Mouse (Mus musculus) spleen, adult 2 months (tissue): ENCODE results near the gene Nrd1. TPM values are rescaled to one million over a fixed set of nuclear protein-coding genes. Genes with fewer than 3 reads are reported as not detected.

ENCODE experiments used
- DNase-seq, 2 experiments: peaks; one replicate each; pipeline versions ENCODE4 v3.0.0 to v3.0.0-alpha.2; 2012 to 2021; ENCODE audit warnings: low spot score in 2 of 2, low read depth in 1 of 2
- H3K27ac ChIP-seq: fragments of 200-500 bp; 2 replicates; pipeline ENCODE4 v1.5.1; 2012; ENCODE audit warnings: low read length, inconsistent platforms; ENCODE audit not compliant: insufficient read depth
- H3K27me3 ChIP-seq: fragments of 200-500 bp; 2 replicates; pipeline ENCODE4 v1.6.1; 2012; ENCODE audit warnings: mild to moderate bottlenecking, moderate library complexity, low read length, inconsistent platforms; ENCODE audit not compliant: control insufficient read depth, insufficient read depth
- H3K36me3 ChIP-seq: fragments of 200-500 bp; 2 replicates; pipeline ENCODE4 v1.6.1; 2012; ENCODE audit warnings: mild to moderate bottlenecking, low read length, inconsistent platforms; ENCODE audit not compliant: control insufficient read depth, insufficient read depth
- H3K4me1 ChIP-seq: fragments of 200-500 bp; 2 replicates; pipeline ENCODE4 v1.6.1; 2011; ENCODE audit warnings: inconsistent platforms; ENCODE audit not compliant: control insufficient read depth, insufficient read depth, insufficient read length
- H3K4me3 ChIP-seq: fragments of 200-500 bp; 2 replicates; pipeline ENCODE4 v1.5.1; 2011; ENCODE audit warnings: mild to moderate bottlenecking, inconsistent platforms; ENCODE audit not compliant: insufficient read depth, insufficient read length; ENCODE audit errors: extremely low read depth
- CTCF ChIP-seq: fragments of 200-500 bp; IDR thresholded peaks from 2 replicates; pipeline ENCODE4 v1.5.1; 2011; ENCODE audit warnings: mild to moderate bottlenecking, inconsistent platforms; ENCODE audit not compliant: insufficient read depth, insufficient read length, insufficient replicate concordance; ENCODE audit errors: extremely low read depth
- POLR2A ChIP-seq: fragments of 200-500 bp; IDR thresholded peaks from 2 replicates; pipeline ENCODE4 v1.6.1; 2011; ENCODE audit warnings: low read depth, low read length, inconsistent platforms
- WGBS: fragments of 180-500 bp; shearing (Covaris S2); methylation state at CpG from one replicate; pipeline ENCODE4 v1.1.7; 2018; 5-methylcytosine and 5-hydroxymethylcytosine counted together
- polyA plus RNA-seq: library from polyadenylated mRNA; depleted of rRNA; stranded (reverse); fragments of >200 nt; gene quantifications from 2 replicates; pipeline ENCODE4 v1.2.3, GENCODE M21; 2012

Nrd1 gene
- polyA plus RNA-seq, 1 experiment = 23.0 TPM

DNA sequence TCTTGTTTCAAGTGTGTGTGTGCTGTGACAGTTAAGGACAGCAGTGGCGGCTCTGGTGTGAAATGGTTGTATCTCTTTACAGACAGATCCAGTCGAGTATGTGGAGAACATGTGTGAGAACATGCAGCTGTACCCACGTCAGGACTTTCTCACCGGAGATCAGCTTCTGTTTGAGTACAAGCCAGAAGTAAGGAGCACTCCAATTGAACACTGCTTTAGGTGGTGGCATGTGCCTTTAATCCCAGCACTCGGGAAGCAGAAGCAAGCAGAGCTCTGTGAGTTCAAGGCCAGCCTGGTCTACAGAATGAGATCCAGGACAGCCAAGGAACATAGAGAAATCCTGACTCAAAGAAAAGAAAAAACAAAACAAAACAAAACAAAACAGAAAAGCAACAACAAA lies 42.8 kb downstream of the Nrd1 start:
- Histone ChIP-seq H3K27me3 (no peaks in the 10 kb centered on the region), H3K4me1 (no peaks in the 10 kb centered on the region), H3K4me3 (no peak overlapping the region), H3K27ac (no peak overlapping the region), H3K36me3 (peaks cover 37% of the 10 kb centered on the region)
- DNase-seq = no peak
- whole genome bisulfite sequencing = 87% methylated on average over 5 of the region's 5 CpGs
- TF ChIP-seq POLR2A (no peak), CTCF (no peak)

DNA sequence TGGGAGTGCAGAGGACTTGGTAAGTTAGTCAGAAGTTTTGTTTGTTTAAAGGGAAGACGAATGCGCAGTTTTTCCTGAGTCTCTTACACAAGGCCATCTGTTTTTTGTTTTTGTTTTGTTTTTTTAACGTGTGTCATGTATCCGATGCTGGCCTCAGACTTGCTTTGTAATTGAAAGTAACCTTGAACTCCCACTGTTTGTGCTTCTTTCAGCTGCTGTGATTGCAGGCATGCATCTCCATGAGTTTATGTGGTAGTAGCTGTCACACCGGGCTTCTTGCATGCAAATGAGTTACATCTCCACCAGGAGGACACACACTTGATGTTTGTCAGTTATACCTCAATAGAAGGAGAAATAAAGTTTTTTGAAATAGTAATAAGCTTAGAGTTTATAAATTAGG lies 43.3 kb downstream of the Nrd1 start:
- Histone ChIP-seq H3K27ac (no peak overlapping the region), H3K4me3 (no peak overlapping the region), H3K4me1 (no peaks in the 10 kb centered on the region), H3K36me3 (peaks cover 38% of the 10 kb centered on the region), H3K27me3 (no peaks in the 10 kb centered on the region)
- TF ChIP-seq POLR2A (no peak), CTCF (no peak)
- WGBS = 91% methylated on average over 5 of the region's 5 CpGs
- no peak for DNase-seq

GRCm38 (mm10) chr4:109048258-109048657 lies 47.8 kb downstream of the Nrd1 start:
- Histone ChIP-seq H3K27me3 (no peaks in the 10 kb centered on the region), H3K27ac (no peak overlapping the region), H3K36me3 (peaks cover 46% of the 10 kb centered on the region), H3K4me3 (no peak overlapping the region), H3K4me1 (no peaks in the 10 kb centered on the region)
- TF ChIP-seq POLR2A = no peak
- no peak for TF ChIP-seq CTCF
- no peak for DNase-seq
- 87% methylated on average over 4 of the region's 4 CpGs for WGBS

DNA sequence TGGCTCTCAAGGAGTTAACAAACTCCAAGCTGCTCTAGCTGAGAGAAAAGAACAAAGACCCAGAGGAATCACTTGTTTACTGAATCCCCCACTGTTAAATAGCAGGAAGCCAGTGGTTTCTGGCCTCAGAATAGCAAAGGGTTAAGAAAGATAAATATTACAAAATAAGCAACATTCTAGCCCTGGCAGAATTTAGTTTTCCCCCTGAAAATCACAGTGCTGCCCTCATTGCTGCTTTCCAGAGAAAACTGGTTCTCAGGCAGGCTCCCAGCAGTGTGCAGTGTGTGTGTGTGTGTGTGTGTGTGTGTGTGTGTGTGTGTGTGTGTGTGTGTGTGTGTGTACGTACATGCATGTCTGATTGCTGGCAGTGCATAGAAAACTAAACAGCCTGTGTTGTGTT lies 51.8 kb downstream of the Nrd1 start:
- H3K4me3 ChIP-seq = no peak overlapping the region
- no peak for DNase-seq
- H3K4me1 ChIP-seq = no peaks in the 10 kb centered on the region
- TF ChIP-seq POLR2A (no peak), CTCF (no peak)
- H3K36me3 ChIP-seq = peaks cover 39% of the 10 kb centered on the region
- H3K27ac ChIP-seq = no peak overlapping the region
- 92% methylated on average over 1 of the region's 1 CpGs for WGBS
- no peaks in the 10 kb centered on the region for H3K27me3 ChIP-seq

DNA sequence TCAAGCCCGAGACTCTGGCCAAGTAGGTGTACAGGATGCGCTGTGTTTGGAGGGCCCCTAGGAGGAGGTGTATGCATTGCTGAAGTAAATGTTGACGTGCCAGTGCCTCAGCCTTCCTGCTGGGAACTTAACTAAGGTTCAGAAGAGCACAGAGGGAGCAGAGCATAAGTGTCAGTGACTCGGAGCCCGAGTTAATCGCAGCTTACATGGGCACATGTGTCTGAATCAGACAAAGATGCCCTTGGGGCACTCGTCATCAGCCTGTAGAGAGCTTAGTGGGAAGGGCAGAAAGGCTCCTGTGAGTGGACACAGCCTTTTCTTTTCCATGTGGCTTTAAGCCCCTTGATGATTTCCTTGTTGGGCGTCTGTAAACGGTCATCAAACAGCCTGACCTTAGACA lies 53.5 kb downstream of the Nrd1 start:
- H3K4me3 ChIP-seq = no peak overlapping the region
- TF ChIP-seq CTCF = no peak
- TF ChIP-seq POLR2A = no peak
- H3K36me3 ChIP-seq = peaks cover 42% of the 10 kb centered on the region
- WGBS = 94% methylated on average over 9 of the region's 9 CpGs
- H3K4me1 ChIP-seq = no peaks in the 10 kb centered on the region
- H3K27ac ChIP-seq = no peak overlapping the region
- no peak for DNase-seq
- no peaks in the 10 kb centered on the region for H3K27me3 ChIP-seq

DNA sequence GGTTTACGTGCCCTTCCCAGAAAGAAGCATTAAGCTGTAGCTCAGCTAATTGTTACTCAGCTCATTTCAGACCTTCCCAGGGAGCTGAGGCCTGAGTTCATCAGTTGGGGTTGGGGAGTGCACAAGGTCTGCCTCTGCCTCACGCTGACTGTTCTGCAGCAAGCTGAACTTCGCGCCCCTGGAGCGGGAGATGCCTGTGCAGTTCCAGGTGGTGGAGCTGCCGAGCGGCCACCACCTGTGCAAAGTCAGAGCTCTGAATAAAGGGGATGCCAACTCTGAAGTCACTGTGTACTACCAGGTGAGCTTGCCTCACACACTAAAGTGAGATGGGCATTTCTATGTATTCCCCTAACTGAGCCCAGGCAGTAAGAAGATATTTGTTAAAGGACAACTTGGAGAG lies 55.9 kb downstream of the Nrd1 start:
- DNase-seq = no peak
- H3K27me3 ChIP-seq = no peaks in the 10 kb centered on the region
- TF ChIP-seq CTCF (no peak), POLR2A (no peak)
- no peak overlapping the region for H3K4me3 ChIP-seq
- no peak overlapping the region for H3K27ac ChIP-seq
- 89% methylated on average over 7 of the region's 7 CpGs for WGBS
- H3K4me1 ChIP-seq = no peaks in the 10 kb centered on the region
- H3K36me3 ChIP-seq = peaks cover 36% of the 10 kb centered on the region

- Histone ChIP-seq H3K36me3 (peaks cover 40% of the 10 kb centered on the region), H3K4me1 (no peaks in the 10 kb centered on the region), H3K27ac (no peak overlapping the region), H3K27me3 (no peaks in the 10 kb centered on the region), H3K4me3 (no peak overlapping the region)
- no peak for DNase-seq
- TF ChIP-seq POLR2A = no peak
- TF ChIP-seq CTCF = no peak
- WGBS = 92% methylated on average over 8 of the region's 8 CpGs
These were observed 57.2 kb downstream of the Nrd1 start for GRCm38 (mm10) chr4:109057640-109058039.
